Mouse (Mus musculus): ENCODE measurements around the gene Itgb5.

- TF ChIP-seq CTCF (IDR thresholded peaks at IDR 0.05; ENCODE audit: borderline replicate concordance, extremely low read depth, insufficient read depth, insufficient read length) (no peak), POLR2A (IDR thresholded peaks at IDR 0.05; ENCODE audit: borderline replicate concordance, extremely low read depth, insufficient read depth, insufficient read length, poor library complexity, severe bottlenecking) (no peak)
These were observed 43.8 kb downstream of the Itgb5 start for GRCm38 (mm10) chr16:33873282-33873681.

Data from brain, embryonic 14.5 days (tissue).